Mouse (Mus musculus): ENCODE measurements around the gene Kif3c.

GRCm38 (mm10) chr12:3396931-3397330, 32.0 kb downstream of the Kif3c start:
- TF ChIP-seq EP300 (IDR thresholded peaks at IDR 0.05; ENCODE audit: insufficient read depth, low read depth, low read length) (no peak), CTCF (IDR thresholded peaks at IDR 0.05) (no peak), POLR2A (IDR thresholded peaks at IDR 0.05; ENCODE audit: insufficient read depth, low read depth, low read length) (no peak)

Measured in heart, adult 2 months (tissue).